Mouse (Mus musculus) limb, embryonic 14.5 days (tissue): Measurements from ENCODE around the gene Rassf4. TPM values are rescaled to one million over a fixed set of nuclear protein-coding genes. Genes with fewer than 3 reads are reported as not detected.

Experiments
- ATAC-seq: fragments of 200-750 bp; cut with Nextera tagmentation; 2 replicates; pipeline ENCODE4 v1.8.0; 2017; ENCODE audit warnings: low read depth, moderate number of reproducible peaks, moderate TSS enrichment; ENCODE audit not compliant: low FRiP score
- DNase-seq: peaks from one replicate; pipeline ENCODE4 v3.0.0-alpha.2; 2015; ENCODE audit warnings: low spot score
- H3K27ac ChIP-seq: fragments of 300-500 bp; sonication (generic); replicated peaks from 2 replicates; pipeline ENCODE4 v1.5.1; 2014; ENCODE audit warnings: low read depth, mild to moderate bottlenecking, low read length, moderate library complexity, mixed read lengths
- H3K27me3 ChIP-seq: fragments of 300-500 bp; sonication (generic); 2 replicates; pipeline ENCODE4 v1.6.1; 2014; ENCODE audit warnings: low read length, mixed read lengths; ENCODE audit not compliant: control insufficient read depth, insufficient read depth
- H3K36me3 ChIP-seq: fragments of 300-500 bp; sonication (generic); 2 replicates; pipeline ENCODE4 v1.6.1; 2014; ENCODE audit warnings: mild to moderate bottlenecking, low read length, moderate library complexity, mixed read lengths; ENCODE audit not compliant: control insufficient read depth, insufficient read depth
- H3K4me1 ChIP-seq: fragments of 300-500 bp; sonication (generic); 2 replicates; pipeline ENCODE4 v1.6.1; 2014; ENCODE audit warnings: antibody characterized with exemption, low read length, mixed read lengths; ENCODE audit not compliant: control insufficient read depth, insufficient read depth
- H3K4me2 ChIP-seq: fragments of 300-500 bp; sonication (generic); replicated peaks from 2 replicates; pipeline ENCODE4 v1.6.1; 2014; ENCODE audit warnings: low read depth, mild to moderate bottlenecking, low read length, moderate library complexity; ENCODE audit not compliant: severe bottlenecking
- H3K4me3 ChIP-seq: fragments of 300-500 bp; sonication (generic); replicated peaks from 2 replicates; pipeline ENCODE4 v1.5.1; 2014; ENCODE audit warnings: low read length
- H3K9ac ChIP-seq: fragments of 300-500 bp; sonication (generic); 2 replicates; pipeline ENCODE4 v1.6.1; 2014; ENCODE audit warnings: mild to moderate bottlenecking, low read depth, low read length, moderate library complexity; ENCODE audit not compliant: severe bottlenecking
- H3K9me3 ChIP-seq: fragments of 300-500 bp; sonication (generic); 2 replicates; pipeline ENCODE4 v1.6.1; 2016; ENCODE audit warnings: low read length; ENCODE audit not compliant: control insufficient read depth
- POLR2A ChIP-seq: fragments of 200-500 bp; IDR thresholded peaks from 2 replicates; pipeline ENCODE4 v1.8.0; 2012; ENCODE audit warnings: inconsistent platforms, mild to moderate bottlenecking, moderate library complexity, borderline replicate concordance; ENCODE audit not compliant: insufficient read depth, insufficient read length; ENCODE audit errors: extremely low read depth
- WGBS: fragments of 180-500 bp; shearing (Covaris S2); extraction: QIAGEN DNeasy Blood & Tissue Kit; methylation state at CpG from one replicate; pipeline ENCODE4 v1.1.7; 2014; 5-methylcytosine and 5-hydroxymethylcytosine counted together
- polyA plus RNA-seq, 2 experiments: library from polyadenylated mRNA; depleted of rRNA in 1 of 2; stranded (reverse) in 1 of 2; unstranded in 1 of 2; fragments of >200 nt; fragmentation: Nextera tagmentation in 1 of 2; extraction: Ambion mirVana in 1 of 2; gene quantifications; 2 replicates each; pipeline versions ENCODE4 v1.2.1 to v1.2.3; 2012 to 2014

Rassf4 gene
- polyA plus RNA-seq, 2 experiments, result 5.9 to 11.3 TPM

DNA sequence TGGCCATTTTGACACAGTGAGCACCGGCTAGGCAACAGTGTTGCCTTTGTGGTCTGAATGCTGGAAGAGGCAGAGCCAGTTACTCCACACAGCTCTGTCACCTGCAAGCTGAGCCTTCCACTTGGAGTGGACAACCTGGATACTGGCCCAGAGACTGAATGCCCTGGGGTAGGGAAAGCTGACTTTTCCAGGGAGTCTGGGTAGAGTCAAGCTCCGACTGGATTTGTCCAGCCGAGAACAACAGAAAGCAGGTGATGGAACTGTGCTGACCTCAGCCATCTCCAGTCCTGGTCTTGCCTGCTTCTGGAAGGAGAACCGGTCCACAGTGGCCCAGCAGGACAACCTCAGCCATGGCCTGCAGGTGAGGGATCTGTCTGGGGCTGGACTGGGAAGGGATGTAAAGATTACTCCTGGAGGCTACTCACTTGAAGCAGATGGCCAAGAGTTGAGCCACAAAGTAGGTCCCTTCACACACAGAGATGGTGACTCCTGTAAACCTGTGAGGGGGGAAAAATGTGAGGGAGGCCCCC lies 24.2 kb upstream of the Rassf4 start:
- no peak for DNase-seq
- no peaks in the 10 kb centered on the region for H3K9me3 ChIP-seq
- H3K4me2 ChIP-seq, result no peak overlapping the region
- WGBS, result 87% methylated on average over 4 of the region's 4 CpGs
- H3K36me3 ChIP-seq, result no peaks in the 10 kb centered on the region
- H3K9ac ChIP-seq, result no peak overlapping the region
- no peaks in the 10 kb centered on the region for H3K27me3 ChIP-seq
- no peak overlapping the region for H3K4me3 ChIP-seq
- no peak for TF ChIP-seq POLR2A
- no peak for ATAC-seq
- no peak overlapping the region for H3K27ac ChIP-seq
- H3K4me1 ChIP-seq, result no peaks in the 10 kb centered on the region

GRCm38 (mm10) chr6:116697413-116697812 lies 23.7 kb upstream of the Rassf4 start:
- no peak overlapping the region for H3K4me3 ChIP-seq
- DNase-seq, result no peak
- no peak for TF ChIP-seq POLR2A
- no peaks in the 10 kb centered on the region for H3K36me3 ChIP-seq
- H3K4me2 ChIP-seq, result no peak overlapping the region
- ATAC-seq, result no peak
- 59% methylated on average over 2 of the region's 2 CpGs for WGBS
- H3K4me1 ChIP-seq, result no peaks in the 10 kb centered on the region
- no peak overlapping the region for H3K27ac ChIP-seq
- H3K9me3 ChIP-seq, result no peaks in the 10 kb centered on the region
- H3K27me3 ChIP-seq, result no peaks in the 10 kb centered on the region
- no peak overlapping the region for H3K9ac ChIP-seq

GRCm38 (mm10) chr6:116694346-116694745 lies 20.6 kb upstream of the Rassf4 start:
- no peak overlapping the region for H3K9ac ChIP-seq
- no peak overlapping the region for H3K4me2 ChIP-seq
- no peak for ATAC-seq
- H3K4me3 ChIP-seq, result no peak overlapping the region
- DNase-seq, result no peak
- no peaks in the 10 kb centered on the region for H3K4me1 ChIP-seq
- no peaks in the 10 kb centered on the region for H3K27me3 ChIP-seq
- WGBS, result 85% methylated on average over 3 of the region's 3 CpGs
- no peak overlapping the region for H3K27ac ChIP-seq
- no peak for TF ChIP-seq POLR2A
- H3K36me3 ChIP-seq, result no peaks in the 10 kb centered on the region
- no peaks in the 10 kb centered on the region for H3K9me3 ChIP-seq

GRCm38 (mm10) chr6:116693639-116694038 lies 19.9 kb upstream of the Rassf4 start:
- no peaks in the 10 kb centered on the region for H3K9me3 ChIP-seq

DNA sequence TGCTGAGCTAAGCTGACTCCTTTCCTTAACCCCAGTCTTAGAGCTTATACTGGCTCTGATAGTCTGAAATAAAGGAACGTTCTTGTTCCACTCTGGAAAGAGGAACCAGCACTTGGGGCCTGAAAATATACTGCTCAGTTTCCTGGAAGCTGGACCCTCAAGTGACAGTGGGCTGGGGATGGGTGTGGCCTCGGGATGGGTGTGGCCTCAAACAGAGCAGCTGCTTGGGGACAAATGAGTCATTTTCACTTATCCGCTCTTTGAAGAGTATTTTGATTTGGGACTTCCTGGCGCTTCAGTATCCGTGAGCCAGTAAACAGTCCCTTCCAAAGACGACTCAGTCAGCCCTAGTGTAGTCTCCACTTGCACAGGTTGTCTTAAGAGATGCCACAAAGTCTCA lies 8.6 kb upstream of the Rassf4 start:
- Histone ChIP-seq H3K9ac (no peak overlapping the region), H3K27ac (no peak overlapping the region), H3K4me2 (no peak overlapping the region), H3K4me1 (no peaks in the 10 kb centered on the region), H3K4me3 (no peak overlapping the region), H3K36me3 (no peaks in the 10 kb centered on the region), H3K27me3 (no peaks in the 10 kb centered on the region), H3K9me3 (no peaks in the 10 kb centered on the region)
- TF ChIP-seq POLR2A, result no peak
- 45% methylated on average over 6 of the region's 6 CpGs for WGBS
- ATAC-seq, result no peak
- no peak for DNase-seq

More at GRCm38 (mm10) chr6:116693639-116694038, 19.9 kb upstream of the Rassf4 start:
- no peak for ATAC-seq
- no peak for DNase-seq
- no peaks in the 10 kb centered on the region for H3K27me3 ChIP-seq
- H3K36me3 ChIP-seq, result no peaks in the 10 kb centered on the region
- 87% methylated on average over 4 of the region's 4 CpGs for WGBS
- TF ChIP-seq POLR2A, result no peak
- no peak overlapping the region for H3K4me3 ChIP-seq
- no peak overlapping the region for H3K4me2 ChIP-seq
- H3K9ac ChIP-seq, result no peak overlapping the region
- no peak overlapping the region for H3K27ac ChIP-seq
- H3K4me1 ChIP-seq, result no peaks in the 10 kb centered on the region
